Mouse (Mus musculus) embryonic fibroblast, embryonic 13.5 days (primary cell): ENCODE data around the gene Hmgn3. TPM values are rescaled to one million over a fixed set of nuclear protein-coding genes. Genes with fewer than 3 reads are reported as not detected.
A peak's percentile ranks its signal among the peaks of the same experiment; 100 is the strongest.

Experiments used
- H3K27ac ChIP-seq: 2 replicates; pipeline ENCODE4 v1.5.1; 2012; ENCODE audit warnings: low read length, control low read depth, inconsistent platforms; ENCODE audit not compliant: insufficient read depth
- H3K4me1 ChIP-seq: 2 replicates; pipeline ENCODE4 v1.6.1; 2011; ENCODE audit warnings: low read length; ENCODE audit not compliant: control insufficient read depth, insufficient read depth
- H3K4me3 ChIP-seq: 2 replicates; pipeline ENCODE4 v1.5.1; 2011; ENCODE audit warnings: mild to moderate bottlenecking, control low read depth, low read length; ENCODE audit not compliant: insufficient read depth
- CTCF ChIP-seq: IDR thresholded peaks from 2 replicates; pipeline ENCODE4 v1.5.1; 2011; ENCODE audit warnings: mild to moderate bottlenecking, control low read depth, low read length, moderate library complexity, borderline replicate concordance; ENCODE audit not compliant: insufficient read depth
- POLR2A ChIP-seq: IDR thresholded peaks from 2 replicates; pipeline ENCODE4 v1.6.1; 2011; ENCODE audit warnings: low read depth, mild to moderate bottlenecking, control low read depth, low read length, moderate library complexity
- polyA plus RNA-seq: library from polyadenylated mRNA; stranded (reverse); fragments of >200 nt; gene quantifications from 2 replicates; pipeline ENCODE4 v1.2.4, GENCODE M21; 2011; ENCODE audit warnings: low read depth; ENCODE audit not compliant: missing spikeins, insufficient read length

Gene Hmgn3
- polyA plus RNA-seq, 1 experiment, result 95.4 TPM

GRCm38 (mm10) chr9:83116774-83117474 is 29.6 kb downstream of the Hmgn3 start:
- H3K4me3 ChIP-seq, result no peak overlapping the region
- peaks cover 2% of the 10 kb centered on the region for H3K4me1 ChIP-seq
- H3K27ac ChIP-seq, result peak overlapping the region; percentile 16; the same call in 1 of the 2 replicates
- TF ChIP-seq POLR2A, result no peak
- no peak for TF ChIP-seq CTCF

GRCm38 (mm10) chr9:83115676-83116075 is 30.8 kb downstream of the Hmgn3 start:
- TF ChIP-seq POLR2A (no peak), CTCF (no peak)
- H3K27ac ChIP-seq, result peak overlapping the region; percentile 7; the same call in 1 of the 2 replicates
- H3K4me3 ChIP-seq, result no peak overlapping the region
- H3K4me1 ChIP-seq, result peaks cover 2% of the 10 kb centered on the region

- Histone ChIP-seq H3K4me1 (peaks cover 8% of the 10 kb centered on the region), H3K4me3 (no peak overlapping the region), H3K27ac (no peak overlapping the region)
- TF ChIP-seq CTCF (no peak), POLR2A (no peak)
Observed at GRCm38 (mm10) chr9:83113800-83114217, 32.7 kb downstream of the Hmgn3 start.

GRCm38 (mm10) chr9:83112305-83112768 is 34.1 kb downstream of the Hmgn3 start:
- H3K4me3 ChIP-seq, result no peak overlapping the region
- no peak overlapping the region for H3K27ac ChIP-seq
- peaks cover 8% of the 10 kb centered on the region for H3K4me1 ChIP-seq
- TF ChIP-seq CTCF, result no peak
- TF ChIP-seq POLR2A, result no peak

GRCm38 (mm10) chr9:83111789-83112188 is 34.7 kb downstream of the Hmgn3 start:
- Histone ChIP-seq H3K27ac (no peak overlapping the region), H3K4me3 (no peak overlapping the region), H3K4me1 (peaks cover 8% of the 10 kb centered on the region)
- no peak for TF ChIP-seq POLR2A
- no peak for TF ChIP-seq CTCF

GRCm38 (mm10) chr9:83111117-83111686 is 35.3 kb downstream of the Hmgn3 start:
- Histone ChIP-seq H3K4me3 (no peak overlapping the region), H3K4me1 (peaks cover 8% of the 10 kb centered on the region), H3K27ac (no peak overlapping the region)
- no peak for TF ChIP-seq CTCF
- TF ChIP-seq POLR2A, result no peak

- H3K4me1 ChIP-seq, result peaks cover 8% of the 10 kb centered on the region
- TF ChIP-seq POLR2A, result no peak
- no peak for TF ChIP-seq CTCF
- H3K4me3 ChIP-seq, result no peak overlapping the region
- H3K27ac ChIP-seq, result no peak overlapping the region
Observed at GRCm38 (mm10) chr9:83110406-83111116, 35.9 kb downstream of the Hmgn3 start.

- H3K4me3 ChIP-seq, result no peak overlapping the region
- TF ChIP-seq POLR2A (no peak), CTCF (no peak)
- peaks cover 8% of the 10 kb centered on the region for H3K4me1 ChIP-seq
- H3K27ac ChIP-seq, result no peak overlapping the region
Observed at GRCm38 (mm10) chr9:83109705-83110104, 36.8 kb downstream of the Hmgn3 start.

GRCm38 (mm10) chr9:83108821-83109220 is 37.7 kb downstream of the Hmgn3 start:
- Histone ChIP-seq H3K4me1 (peaks cover 8% of the 10 kb centered on the region), H3K4me3 (no peak overlapping the region), H3K27ac (no peak overlapping the region)
- no peak for TF ChIP-seq CTCF
- no peak for TF ChIP-seq POLR2A
